Mouse (Mus musculus): ENCODE measurements around the gene Raver2. TPM values are rescaled to one million over a fixed set of nuclear protein-coding genes. Genes with fewer than 3 reads are reported as not detected.

The Raver2 gene
- polyA plus RNA-seq, 1 experiment, result 8.5 TPM

DNA sequence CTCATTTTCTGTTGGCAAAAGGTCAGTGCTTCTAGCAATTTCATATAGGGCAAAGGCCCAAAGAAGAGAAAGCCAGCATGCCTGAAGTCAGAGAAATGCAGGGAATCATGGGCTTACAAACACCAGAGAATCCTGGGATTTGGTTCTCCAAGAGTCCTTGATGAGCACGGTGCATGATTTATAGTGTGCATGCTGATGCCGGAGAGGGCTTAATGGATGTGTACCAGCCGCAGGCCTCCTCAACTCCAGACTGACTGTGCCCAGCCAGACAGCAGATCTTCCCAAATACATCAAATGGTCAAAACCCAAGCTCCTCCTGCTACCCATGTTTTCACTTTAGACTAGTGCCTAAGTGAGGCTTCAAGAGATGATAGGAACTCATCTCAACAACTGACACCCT, 109.0 kb downstream of the Raver2 start:
- Histone ChIP-seq H3K4me3 (replicated peaks; ENCODE audit: insufficient read depth, low read depth, low read length) (no peak overlapping the region), H3K4me1 (ENCODE audit: control insufficient read depth, insufficient read depth, low read length) (no peaks in the 10 kb centered on the region), H3K27ac (ENCODE audit: insufficient read depth, low read length) (no peak overlapping the region), H3K27me3 (ENCODE audit: control insufficient read depth, insufficient read depth, low read length) (no peaks in the 10 kb centered on the region; the same call in 1 of the 2 replicates)
- DNase-seq, result no peak
- WGBS, result 93% methylated on average over 3 of the region's 3 CpGs
- no peak for TF ChIP-seq POLR2A (IDR thresholded peaks at IDR 0.05; ENCODE audit: borderline replicate concordance, insufficient read depth, low read length)
- TF ChIP-seq CTCF (IDR thresholded peaks at IDR 0.05; ENCODE audit: borderline replicate concordance, insufficient read depth, low read depth, low read length), result no peak

DNA sequence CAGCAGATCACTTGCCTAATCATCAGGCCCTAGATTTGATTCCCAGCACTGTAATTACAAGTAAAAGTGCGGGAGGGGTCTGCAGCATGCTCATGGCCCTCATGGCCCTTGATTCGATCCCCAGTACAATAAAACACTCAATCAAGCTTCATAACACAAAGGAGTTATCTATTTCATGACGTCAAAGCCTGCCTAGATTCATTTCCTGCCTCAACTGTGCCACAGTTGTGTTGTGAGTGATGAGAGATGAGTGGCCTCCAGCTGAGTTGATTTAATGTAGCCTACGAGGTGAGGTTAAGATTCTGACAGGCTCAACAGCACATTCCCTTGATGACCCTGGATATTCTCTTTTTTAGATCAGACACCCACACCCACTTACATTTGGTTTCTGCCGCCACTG, 110.3 kb downstream of the Raver2 start:
- 74% methylated on average over 5 of the region's 5 CpGs for WGBS
- no peaks in the 10 kb centered on the region; the same call in 1 of the 2 replicates for H3K27me3 ChIP-seq (ENCODE audit: control insufficient read depth, insufficient read depth, low read length)

DNA sequence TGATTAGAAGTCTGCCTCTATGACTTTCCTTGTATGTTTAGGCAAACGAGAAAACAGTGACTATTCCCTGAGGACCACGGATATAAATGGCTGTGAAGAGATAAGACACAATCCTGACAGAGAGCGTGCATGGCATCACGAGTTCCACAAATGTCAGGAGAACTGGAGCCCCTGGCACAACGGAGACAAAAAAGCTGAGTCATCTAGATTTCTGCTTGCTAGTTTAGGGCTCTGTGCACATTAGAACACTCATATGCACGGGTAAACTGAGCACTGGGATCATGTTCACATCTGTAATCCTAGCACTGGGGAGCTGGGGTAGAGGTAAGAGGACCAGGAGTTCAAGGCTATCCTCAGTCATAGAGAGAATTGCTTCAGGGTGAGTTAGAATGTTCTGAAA, 111.1 kb downstream of the Raver2 start:
- H3K4me1 ChIP-seq (ENCODE audit: control insufficient read depth, insufficient read depth, low read length), result no peaks in the 10 kb centered on the region
- no peak overlapping the region for H3K4me3 ChIP-seq (replicated peaks; ENCODE audit: insufficient read depth, low read depth, low read length)
- no peaks in the 10 kb centered on the region; the same call in 1 of the 2 replicates for H3K27me3 ChIP-seq (ENCODE audit: control insufficient read depth, insufficient read depth, low read length)
- DNase-seq, result no peak
- TF ChIP-seq POLR2A (IDR thresholded peaks at IDR 0.05; ENCODE audit: borderline replicate concordance, insufficient read depth, low read length), result no peak
- no peak for TF ChIP-seq CTCF (IDR thresholded peaks at IDR 0.05; ENCODE audit: borderline replicate concordance, insufficient read depth, low read depth, low read length)
- no peak overlapping the region for H3K27ac ChIP-seq (ENCODE audit: insufficient read depth, low read length)
- WGBS, result 76% methylated on average over 6 of the region's 6 CpGs

More for the DNA sequence above, 110.3 kb downstream of the Raver2 start:
- no peak for DNase-seq
- no peak for TF ChIP-seq CTCF (IDR thresholded peaks at IDR 0.05; ENCODE audit: borderline replicate concordance, insufficient read depth, low read depth, low read length)
- TF ChIP-seq POLR2A (IDR thresholded peaks at IDR 0.05; ENCODE audit: borderline replicate concordance, insufficient read depth, low read length), result no peak
- no peak overlapping the region for H3K4me3 ChIP-seq (replicated peaks; ENCODE audit: insufficient read depth, low read depth, low read length)
- H3K27ac ChIP-seq (ENCODE audit: insufficient read depth, low read length), result no peak overlapping the region
- H3K4me1 ChIP-seq (ENCODE audit: control insufficient read depth, insufficient read depth, low read length), result no peaks in the 10 kb centered on the region

DNA sequence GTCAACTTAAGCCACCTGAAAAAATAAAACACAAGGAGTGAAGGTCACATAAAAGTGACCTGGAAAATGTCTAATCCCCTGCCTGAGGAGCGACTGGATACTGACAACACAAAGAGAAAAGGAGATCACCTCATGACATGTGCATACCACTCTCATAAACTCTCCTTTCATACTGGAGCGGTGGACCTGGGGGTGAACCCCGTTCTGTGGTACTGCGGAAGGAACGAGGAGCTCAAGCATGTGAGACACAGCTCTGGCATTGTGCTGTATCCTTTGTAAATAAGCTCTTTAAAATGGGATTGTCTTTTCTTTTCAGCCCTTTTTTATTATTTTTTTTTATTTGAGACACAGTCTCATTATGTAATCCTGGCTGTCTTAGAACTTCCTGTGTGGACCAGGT, 111.9 kb downstream of the Raver2 start:
- H3K27me3 ChIP-seq (ENCODE audit: control insufficient read depth, insufficient read depth, low read length), result no peaks in the 10 kb centered on the region
- WGBS, result 92% methylated on average over 5 of the region's 5 CpGs
- no peak overlapping the region for H3K27ac ChIP-seq (ENCODE audit: insufficient read depth, low read length)
- no peak for DNase-seq
- TF ChIP-seq POLR2A (IDR thresholded peaks at IDR 0.05; ENCODE audit: borderline replicate concordance, insufficient read depth, low read length) (no peak), CTCF (IDR thresholded peaks at IDR 0.05; ENCODE audit: borderline replicate concordance, insufficient read depth, low read depth, low read length) (no peak)
- no peaks in the 10 kb centered on the region for H3K4me1 ChIP-seq (ENCODE audit: control insufficient read depth, insufficient read depth, low read length)
- no peak overlapping the region for H3K4me3 ChIP-seq (replicated peaks; ENCODE audit: insufficient read depth, low read depth, low read length)

DNA sequence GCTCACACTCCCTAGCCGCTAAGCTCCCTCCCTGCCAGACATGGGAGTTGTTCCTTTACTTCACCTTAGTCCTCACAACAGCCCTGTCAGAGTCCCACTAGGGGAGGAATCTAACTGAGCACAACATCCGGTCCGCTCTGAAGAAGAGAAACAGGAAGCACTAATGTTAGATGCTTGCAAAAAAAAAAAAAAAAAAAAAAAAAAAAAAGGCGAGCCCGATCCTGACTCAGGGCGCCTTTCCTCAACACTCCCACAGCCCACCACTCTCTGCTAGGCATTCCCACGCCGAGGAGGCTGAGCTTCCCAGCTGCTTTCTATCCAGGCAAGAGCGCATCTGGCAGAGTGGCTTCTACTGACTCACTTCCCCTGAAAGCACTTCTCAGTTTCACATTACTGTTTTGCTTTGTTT, 113.8 kb downstream of the Raver2 start:
- DNase-seq, result no peak
- Histone ChIP-seq H3K27me3 (ENCODE audit: control insufficient read depth, insufficient read depth, low read length) (no peaks in the 10 kb centered on the region), H3K4me3 (replicated peaks; ENCODE audit: insufficient read depth, low read depth, low read length) (no peak overlapping the region), H3K4me1 (ENCODE audit: control insufficient read depth, insufficient read depth, low read length) (no peaks in the 10 kb centered on the region), H3K27ac (ENCODE audit: insufficient read depth, low read length) (no peak overlapping the region)
- 75% methylated on average over 9 of the region's 9 CpGs for WGBS
- no peak for TF ChIP-seq POLR2A (IDR thresholded peaks at IDR 0.05; ENCODE audit: borderline replicate concordance, insufficient read depth, low read length)
- no peak for TF ChIP-seq CTCF (IDR thresholded peaks at IDR 0.05; ENCODE audit: borderline replicate concordance, insufficient read depth, low read depth, low read length)

DNA sequence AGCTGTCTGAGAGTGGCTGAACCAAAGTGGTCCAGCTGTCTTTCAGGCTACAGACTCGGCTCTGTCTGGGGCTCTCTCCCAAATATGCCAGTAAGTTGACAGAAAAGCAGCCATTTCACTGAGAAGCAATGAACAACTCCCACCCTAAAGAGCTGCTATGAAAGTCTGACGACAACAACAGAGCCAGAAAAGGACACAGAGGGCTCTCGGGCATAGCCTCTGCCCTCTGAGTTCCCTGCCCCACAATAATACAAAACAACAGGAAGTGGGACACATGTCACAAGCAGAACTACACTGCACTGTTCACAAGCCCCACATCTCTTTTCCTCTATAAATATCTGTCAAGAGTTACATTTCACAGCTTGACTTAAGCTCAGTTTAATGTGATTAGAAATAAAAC, 116.4 kb downstream of the Raver2 start:
- H3K27ac ChIP-seq (ENCODE audit: insufficient read depth, low read length), result no peak overlapping the region
- WGBS, result 71% methylated on average over 3 of the region's 3 CpGs
- peaks cover 4% of the 10 kb centered on the region for H3K4me1 ChIP-seq (ENCODE audit: control insufficient read depth, insufficient read depth, low read length)
- no peak for DNase-seq
- H3K27me3 ChIP-seq (ENCODE audit: control insufficient read depth, insufficient read depth, low read length), result no peaks in the 10 kb centered on the region
- H3K4me3 ChIP-seq (replicated peaks; ENCODE audit: insufficient read depth, low read depth, low read length), result no peak overlapping the region
- TF ChIP-seq CTCF (IDR thresholded peaks at IDR 0.05; ENCODE audit: borderline replicate concordance, insufficient read depth, low read depth, low read length), result no peak

DNA sequence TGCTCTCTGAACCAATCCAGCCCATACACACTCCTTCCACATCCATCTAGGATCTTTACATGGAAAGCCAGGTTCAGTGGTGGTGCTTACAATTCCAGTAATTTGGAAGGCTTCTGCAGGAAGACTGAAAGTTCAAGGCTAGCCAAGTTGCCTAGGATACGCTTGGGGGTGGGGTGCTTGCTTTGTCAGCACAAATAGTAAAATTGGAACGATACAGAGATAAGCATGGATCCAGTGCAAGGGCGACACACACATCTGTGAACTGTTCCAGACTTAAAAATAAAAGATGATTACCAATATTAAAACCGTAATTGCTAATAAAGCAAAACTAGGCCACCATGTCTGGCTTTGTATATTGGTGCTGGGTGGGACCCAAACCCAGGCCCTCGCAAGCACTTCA, 117.8 kb downstream of the Raver2 start:
- Histone ChIP-seq H3K4me1 (ENCODE audit: control insufficient read depth, insufficient read depth, low read length) (peaks cover 4% of the 10 kb centered on the region), H3K4me3 (replicated peaks; ENCODE audit: insufficient read depth, low read depth, low read length) (no peak overlapping the region), H3K27ac (ENCODE audit: insufficient read depth, low read length) (no peak overlapping the region), H3K27me3 (ENCODE audit: control insufficient read depth, insufficient read depth, low read length) (no peaks in the 10 kb centered on the region)
- DNase-seq, result no peak
- no peak for TF ChIP-seq POLR2A (IDR thresholded peaks at IDR 0.05; ENCODE audit: borderline replicate concordance, insufficient read depth, low read length)
- no peak for TF ChIP-seq CTCF (IDR thresholded peaks at IDR 0.05; ENCODE audit: borderline replicate concordance, insufficient read depth, low read depth, low read length)
- 82% methylated on average over 5 of the region's 5 CpGs for WGBS

DNA sequence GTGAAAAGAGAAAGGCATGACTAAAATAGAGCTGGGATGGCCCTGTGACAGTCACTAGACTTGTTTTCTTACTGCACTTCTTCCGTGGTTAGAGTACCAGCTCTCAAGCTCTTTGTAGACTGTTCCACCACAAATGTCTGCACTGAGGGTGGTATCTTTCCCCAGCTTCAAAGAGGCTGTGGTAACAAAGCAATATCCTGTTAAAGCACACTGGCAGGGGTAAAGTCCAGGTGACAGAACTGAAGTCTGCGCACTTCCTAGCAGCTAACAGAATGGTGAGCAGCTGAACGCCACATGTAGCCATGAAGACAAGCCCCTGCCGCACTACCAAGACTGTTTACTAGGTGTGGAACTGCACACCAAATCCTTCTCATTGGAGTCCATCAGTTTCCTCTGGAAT, 118.6 kb downstream of the Raver2 start:
- TF ChIP-seq CTCF (IDR thresholded peaks at IDR 0.05; ENCODE audit: borderline replicate concordance, insufficient read depth, low read depth, low read length), result no peak
- TF ChIP-seq POLR2A (IDR thresholded peaks at IDR 0.05; ENCODE audit: borderline replicate concordance, insufficient read depth, low read length), result no peak
- no peak overlapping the region for H3K27ac ChIP-seq (ENCODE audit: insufficient read depth, low read length)
- 95% methylated on average over 4 of the region's 4 CpGs for WGBS
- no peaks in the 10 kb centered on the region for H3K27me3 ChIP-seq (ENCODE audit: control insufficient read depth, insufficient read depth, low read length)
- peaks cover 4% of the 10 kb centered on the region for H3K4me1 ChIP-seq (ENCODE audit: control insufficient read depth, insufficient read depth, low read length)
- DNase-seq, result no peak
- H3K4me3 ChIP-seq (replicated peaks; ENCODE audit: insufficient read depth, low read depth, low read length), result no peak overlapping the region
